Comparison of ENCODE assay signal across 7 mouse cellular contexts in the genomic region with DNA sequence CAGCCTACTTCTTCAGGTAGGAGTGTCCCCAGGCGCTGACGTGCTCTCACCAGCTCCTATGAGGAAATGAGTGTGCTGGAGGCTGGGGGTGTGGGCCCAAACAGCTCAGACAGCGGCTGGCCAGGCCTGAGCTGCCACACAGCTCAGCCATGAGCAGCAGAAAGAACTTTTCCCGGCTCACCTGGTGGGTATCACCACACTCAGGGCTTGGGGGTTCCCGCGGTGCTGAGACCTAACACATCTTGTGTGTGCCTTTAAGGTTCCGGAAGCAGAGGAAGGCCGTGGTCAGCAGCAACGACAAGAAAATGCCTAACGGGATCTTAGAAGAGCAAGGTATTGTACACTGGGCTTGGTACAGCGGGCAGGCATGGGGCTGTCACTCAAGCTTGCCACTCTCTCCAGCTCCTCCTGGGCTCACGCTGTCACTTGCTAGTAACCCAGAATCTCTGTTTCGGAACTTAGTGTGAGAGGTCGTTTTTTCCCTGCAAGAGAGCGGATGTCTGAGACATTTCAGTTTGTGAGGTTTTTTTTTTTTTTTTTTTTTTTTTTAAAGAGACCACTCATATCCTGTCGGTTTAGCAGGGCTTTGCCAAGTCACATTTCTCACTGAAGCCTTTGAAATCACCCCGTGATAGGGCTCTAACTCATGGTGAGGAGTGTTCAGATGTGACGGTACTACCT.
DNase-seq lines count a peak whose midpoint lies in the region; ATAC-seq lines count a peak whose summit lies in the region.

No protein-coding gene starts in this region.

- peaks cover 6% of the 10 kb centered on the region; the same call in 1 of the 2 replicates for H3K9me3 ChIP-seq in intestine, embryonic 16.5 days (ENCODE audit: control insufficient read depth, low read length)

- 42% methylated on average over 18 of the region's 18 CpGs for WGBS in intestine, embryonic 16.5 days

- H3K27ac ChIP-seq in intestine, embryonic 16.5 days (ENCODE audit: low read length): peak overlapping the region; percentile 51

- H3K27me3 ChIP-seq in intestine, embryonic 16.5 days (replicated peaks; ENCODE audit: control insufficient read depth, insufficient read depth, low read length): no peaks in the 10 kb centered on the region

- peak; percentile 67 for DNase-seq in 3T3-L1 (ENCODE audit: low read depth, low spot score)
- DNase-seq in NIH3T3 (ENCODE audit: low read depth): peak; percentile 46
- peak; percentile 29 for DNase-seq in lung, postnatal 10 days
- DNase-seq in thymus, postnatal 10 days (ENCODE audit: low spot score in 2 of 2): peak; percentile 53 to 61
- DNase-seq in embryo, embryonic 10 days (ENCODE audit: low spot score): no peak
- no peak for DNase-seq in left cerebral cortex, adult 11 months (ENCODE audit: low spot score)

- ATAC-seq in intestine, embryonic 16.5 days: peak; percentile 79

- H3K9ac ChIP-seq in intestine, embryonic 16.5 days (ENCODE audit: low read depth, low read length): peak overlapping the region; percentile 55

- peaks cover 7% of the 10 kb centered on the region; the same call in 1 of the 2 replicates for H3K4me1 ChIP-seq in intestine, embryonic 16.5 days (ENCODE audit: control insufficient read depth, insufficient read depth, low read length)

- H3K4me3 ChIP-seq in intestine, embryonic 16.5 days (ENCODE audit: low read length): peak overlapping the region; percentile 30

- peak overlapping the region; percentile 43 for H3K4me2 ChIP-seq in intestine, embryonic 16.5 days (ENCODE audit: low read depth, low read length)

- no peaks in the 10 kb centered on the region for H3K36me3 ChIP-seq in intestine, embryonic 16.5 days (ENCODE audit: control insufficient read depth, insufficient read depth, low read length)

Comparison
In these comparisons a context has a peak if more than half of its experiments do, and no peak if none do; other contexts are left out.
1. DNase-seq: peak in 3T3-L1 (single experiment), NIH3T3 (single experiment), lung, postnatal 10 days (single experiment) and thymus, postnatal 10 days (2 of 2); none in embryo, embryonic 10 days (single experiment) and left cerebral cortex, adult 11 months (single experiment).